Mouse (Mus musculus) megakaryocyte, embryonic 14.5 days (primary cell): ENCODE measurements around the gene Nkg7. TPM values are rescaled to one million over a fixed set of nuclear protein-coding genes. Genes with fewer than 3 reads are reported as not detected.

Experiments
- H3K27me3 ChIP-seq: replicated peaks from 2 replicates; pipeline ENCODE3; 2012; ENCODE audit warnings: inconsistent platforms
- H3K36me3 ChIP-seq: replicated peaks from 2 replicates; pipeline ENCODE3; 2012; ENCODE audit warnings: low read length, inconsistent platforms, mixed read lengths
- H3K4me1 ChIP-seq: 2 replicates; pipeline ENCODE4 v1.6.1; 2012; ENCODE audit warnings: inconsistent platforms
- H3K4me3 ChIP-seq: replicated peaks from 2 replicates; pipeline ENCODE3; 2012; ENCODE audit warnings: moderate library complexity, mild to moderate bottlenecking, inconsistent platforms
- H3K9me3 ChIP-seq: 2 replicates; pipeline ENCODE4 v1.6.1; 2012; ENCODE audit warnings: inconsistent platforms
- FLI1 ChIP-seq: IDR thresholded peaks from 2 replicates; pipeline ENCODE4 v1.6.1; 2012; ENCODE audit warnings: low read length, inconsistent platforms, mixed read lengths
- GATA1 ChIP-seq: IDR thresholded peaks from 3 replicates; pipeline ENCODE4 v1.6.1; 2012; ENCODE audit warnings: mixed read lengths, low read length, inconsistent platforms, borderline replicate concordance
- polyA plus RNA-seq: library from polyadenylated mRNA; stranded (reverse); fragments of >175 nt; gene quantifications from 2 replicates; pipeline ENCODE4 v1.2.3, GENCODE M21; 2012; ENCODE audit warnings: low replicate concordance; ENCODE audit not compliant: insufficient read depth

The Nkg7 gene
- polyA plus RNA-seq, 1 experiment: 10.0 TPM

GRCm38 (mm10) chr7:43482090-43482716, 45.3 kb downstream of the Nkg7 start:
- Histone ChIP-seq H3K36me3 (no peaks in the 10 kb centered on the region), H3K4me1 (peaks cover 4% of the 10 kb centered on the region; the same call in 1 of the 2 replicates), H3K27me3 (peaks cover 41% of the 10 kb centered on the region), H3K4me3 (no peak overlapping the region), H3K9me3 (no peaks in the 10 kb centered on the region)
- TF ChIP-seq GATA1 (no peak), FLI1 (no peak)

- Histone ChIP-seq H3K36me3 (no peaks in the 10 kb centered on the region), H3K4me1 (peaks cover 4% of the 10 kb centered on the region; the same call in 1 of the 2 replicates), H3K9me3 (no peaks in the 10 kb centered on the region), H3K4me3 (no peak overlapping the region), H3K27me3 (peaks cover 40% of the 10 kb centered on the region)
- no peak for TF ChIP-seq GATA1
- TF ChIP-seq FLI1: no peak
These were observed 46.4 kb downstream of the Nkg7 start for GRCm38 (mm10) chr7:43483236-43483635.

Other genes starting within 250 kb of the Nkg7 start
- 3.7 TPM in 1 of 2 replicates, not detected in the other for gene Zfp715, start 123.8 kb upstream of the Nkg7 start, polyA plus RNA-seq
- gene Siglecf, start 85.7 kb upstream of the Nkg7 start, polyA plus RNA-seq: 1.5 and 2.7 TPM in 2 replicates
- 0.10 TPM in 1 of 2 replicates, not detected in the other for gene Siglecg, start 28.9 kb upstream of the Nkg7 start, polyA plus RNA-seq
- 1.4 and 9.3 TPM in 2 replicates for gene Lim2, start 9.4 kb upstream of the Nkg7 start, polyA plus RNA-seq
- not detected in 2 replicates for gene Cldnd2, start 3.7 kb downstream of the Nkg7 start, polyA plus RNA-seq
- gene Etfb, start 7.0 kb downstream of the Nkg7 start, polyA plus RNA-seq: 68.1 and 368 TPM in 2 replicates
- 0.75 TPM in 1 of 2 replicates, not detected in the other for gene Gm45233, start 7.1 kb downstream of the Nkg7 start, polyA plus RNA-seq
- gene Vsig10l, start 26.1 kb downstream of the Nkg7 start, polyA plus RNA-seq: 3.3 and 9.4 TPM in 2 replicates
- not detected in 2 replicates for gene Iglon5, start 53.0 kb downstream of the Nkg7 start, polyA plus RNA-seq
- not detected in 2 replicates for gene 4931406B18Rik, start 68.9 kb downstream of the Nkg7 start, polyA plus RNA-seq
- gene Cd33, start 107.4 kb downstream of the Nkg7 start, polyA plus RNA-seq: 0.35 TPM in 1 of 2 replicates, not detected in the other
- gene Zfp658, start 125.2 kb downstream of the Nkg7 start, polyA plus RNA-seq: not detected in 2 replicates
- 0.62 TPM in 1 of 2 replicates, not detected in the other for gene Zfp719, start 142.5 kb downstream of the Nkg7 start, polyA plus RNA-seq
- not detected in 2 replicates for gene Zfp819, start 170.1 kb downstream of the Nkg7 start, polyA plus RNA-seq
- gene Ceacam18, start 197.6 kb downstream of the Nkg7 start, polyA plus RNA-seq: 0.86 TPM in 1 of 2 replicates, not detected in the other
- not detected in 2 replicates for gene Siglece, start 223.1 kb downstream of the Nkg7 start, polyA plus RNA-seq
- 6.6 and 15.5 TPM in 2 replicates for gene Ctu1, start 234.9 kb downstream of the Nkg7 start, polyA plus RNA-seq